Mouse (Mus musculus) right cerebral cortex, postnatal 4 days (tissue): ENCODE results near the gene H2-DMb2.
"Not testable (repeated sequence)": the region's sequence is repeated elsewhere in the genome, so short reads cannot be mapped to it uniquely, and the experiment has no call there.

Experiments
- DNase-seq: peaks from one replicate; pipeline ENCODE4 v3.0.0-alpha.2; 2022

Gene H2-DMb2

GRCm38 (mm10) chr17:34138655-34139054, 4.5 kb upstream of the H2-DMb2 start:
- DNase-seq = no peak

GRCm38 (mm10) chr17:34139416-34139815, 3.7 kb upstream of the H2-DMb2 start:
- DNase-seq = no peak

GRCm38 (mm10) chr17:34140240-34140639, 2.9 kb upstream of the H2-DMb2 start:
- DNase-seq = no peak

GRCm38 (mm10) chr17:34141448-34141847, 1.7 kb upstream of the H2-DMb2 start:
- DNase-seq = no peak

- DNase-seq = no peak
Observed at GRCm38 (mm10) chr17:34142456-34143010, 574 bp upstream of the H2-DMb2 start.

- no peak for DNase-seq
Observed at GRCm38 (mm10) chr17:34143461-34143860, 354 bp downstream of the H2-DMb2 start.

GRCm38 (mm10) chr17:34144221-34144620, 1.1 kb downstream of the H2-DMb2 start:
- DNase-seq = not testable (repeated sequence)

- DNase-seq = no peak
Observed at GRCm38 (mm10) chr17:34144960-34145371, 1.9 kb downstream of the H2-DMb2 start.

- no peak for DNase-seq
Observed at GRCm38 (mm10) chr17:34152923-34153322, 9.8 kb downstream of the H2-DMb2 start, which contains the start of gene H2-DMb1. TSS of gene H2-DMb1 (plus strand) at chr17:34153072.

GRCm38 (mm10) chr17:34155534-34155933, 12.4 kb downstream of the H2-DMb2 start:
- no peak for DNase-seq

GRCm38 (mm10) chr17:34164202-34164895, 21.2 kb downstream of the H2-DMb2 start:
- peak; percentile 26 for DNase-seq

- DNase-seq = no peak
Observed at GRCm38 (mm10) chr17:34165033-34165730, 22.1 kb downstream of the H2-DMb2 start.

- DNase-seq = peak; percentile 22
Observed at GRCm38 (mm10) chr17:34169279-34169678, 26.2 kb downstream of the H2-DMb2 start.

GRCm38 (mm10) chr17:34170487-34170876, 27.4 kb downstream of the H2-DMb2 start:
- no peak for DNase-seq

GRCm38 (mm10) chr17:34170877-34171498, 27.9 kb downstream of the H2-DMb2 start:
- peak; percentile 87 for DNase-seq

- no peak for DNase-seq
Observed at GRCm38 (mm10) chr17:34172528-34172927, 29.4 kb downstream of the H2-DMb2 start.

- DNase-seq = no peak
Observed at GRCm38 (mm10) chr17:34174075-34174474, 31.0 kb downstream of the H2-DMb2 start.

GRCm38 (mm10) chr17:34177179-34177578, 34.1 kb downstream of the H2-DMb2 start:
- DNase-seq = no peak

- DNase-seq = no peak
Observed at GRCm38 (mm10) chr17:34179019-34179418, 35.9 kb downstream of the H2-DMb2 start.

GRCm38 (mm10) chr17:34179913-34180859, 37.1 kb downstream of the H2-DMb2 start:
- no peak for DNase-seq

- DNase-seq = no peak
Observed at GRCm38 (mm10) chr17:34183564-34184219, 40.6 kb downstream of the H2-DMb2 start.

GRCm38 (mm10) chr17:34185526-34185925, 42.4 kb downstream of the H2-DMb2 start:
- DNase-seq = no peak
